Mouse (Mus musculus): ENCODE data around the gene Tmem175.

- no peak for TF ChIP-seq CTCF (IDR thresholded peaks at IDR 0.05; ENCODE audit: extremely low read depth, insufficient read depth, insufficient read length, insufficient replicate concordance)
- TF ChIP-seq POLR2A (IDR thresholded peaks at IDR 0.05; ENCODE audit: low read depth, low read length) = no peak
Measured at GRCm38 (mm10) chr5:108636172-108636571, 6.6 kb downstream of the Tmem175 start.

Data from spleen, adult 2 months (tissue).